Mouse (Mus musculus) midbrain, embryonic 12.5 days (tissue): ENCODE measurements around the gene Ttbk2. TPM values are rescaled to one million over a fixed set of nuclear protein-coding genes. Genes with fewer than 3 reads are reported as not detected.
A peak's percentile ranks its signal among the peaks of the same experiment; 100 is the strongest.

ENCODE experiments used
- ATAC-seq: fragments of 200-750 bp; cut with Nextera tagmentation; 2 replicates; pipeline ENCODE4 v1.8.0; 2017; ENCODE audit warnings: low read depth, moderate TSS enrichment, moderate library complexity; ENCODE audit not compliant: low FRiP score
- H3K27ac ChIP-seq: fragments of 300-500 bp; sonication (generic); replicated peaks from 2 replicates; pipeline ENCODE4 v1.5.1; 2016; ENCODE audit warnings: mild to moderate bottlenecking
- H3K27me3 ChIP-seq: fragments of 300-500 bp; sonication (generic); 2 replicates; pipeline ENCODE4 v1.6.1; 2016; ENCODE audit warnings: mild to moderate bottlenecking
- H3K36me3 ChIP-seq: fragments of 300-500 bp; sonication (generic); 2 replicates; pipeline ENCODE4 v1.6.1; 2016
- H3K4me1 ChIP-seq: fragments of 300-500 bp; sonication (generic); 2 replicates; pipeline ENCODE4 v1.6.1; 2016
- H3K4me2 ChIP-seq: fragments of 300-500 bp; sonication (generic); replicated peaks from 2 replicates; pipeline ENCODE4 v1.6.1; 2016; ENCODE audit warnings: mild to moderate bottlenecking, moderate library complexity
- H3K4me3 ChIP-seq: fragments of 300-500 bp; sonication (generic); 2 replicates; pipeline ENCODE4 v1.5.1; 2016; ENCODE audit warnings: mild to moderate bottlenecking
- H3K9ac ChIP-seq: fragments of 300-500 bp; sonication (generic); replicated peaks from 2 replicates; pipeline ENCODE4 v1.6.1; 2016; ENCODE audit warnings: mild to moderate bottlenecking, moderate library complexity
- H3K9me3 ChIP-seq: fragments of 300-500 bp; sonication (generic); 2 replicates; pipeline ENCODE4 v1.6.1; 2016; ENCODE audit warnings: mild to moderate bottlenecking
- WGBS: fragments of 180-500 bp; shearing (Covaris S2); methylation state at CpG from one replicate; pipeline ENCODE4 v1.1.7; 2016; 5-methylcytosine and 5-hydroxymethylcytosine counted together
- polyA plus RNA-seq: library from polyadenylated mRNA; unstranded; fragments of >200 nt; fragmentation: Nextera tagmentation; extraction: Ambion mirVana; gene quantifications from 2 replicates; pipeline ENCODE4 v1.2.1, GENCODE M21; 2016

Gene Ttbk2
- polyA plus RNA-seq, 1 experiment from 2014 or later = 12.9 TPM

DNA sequence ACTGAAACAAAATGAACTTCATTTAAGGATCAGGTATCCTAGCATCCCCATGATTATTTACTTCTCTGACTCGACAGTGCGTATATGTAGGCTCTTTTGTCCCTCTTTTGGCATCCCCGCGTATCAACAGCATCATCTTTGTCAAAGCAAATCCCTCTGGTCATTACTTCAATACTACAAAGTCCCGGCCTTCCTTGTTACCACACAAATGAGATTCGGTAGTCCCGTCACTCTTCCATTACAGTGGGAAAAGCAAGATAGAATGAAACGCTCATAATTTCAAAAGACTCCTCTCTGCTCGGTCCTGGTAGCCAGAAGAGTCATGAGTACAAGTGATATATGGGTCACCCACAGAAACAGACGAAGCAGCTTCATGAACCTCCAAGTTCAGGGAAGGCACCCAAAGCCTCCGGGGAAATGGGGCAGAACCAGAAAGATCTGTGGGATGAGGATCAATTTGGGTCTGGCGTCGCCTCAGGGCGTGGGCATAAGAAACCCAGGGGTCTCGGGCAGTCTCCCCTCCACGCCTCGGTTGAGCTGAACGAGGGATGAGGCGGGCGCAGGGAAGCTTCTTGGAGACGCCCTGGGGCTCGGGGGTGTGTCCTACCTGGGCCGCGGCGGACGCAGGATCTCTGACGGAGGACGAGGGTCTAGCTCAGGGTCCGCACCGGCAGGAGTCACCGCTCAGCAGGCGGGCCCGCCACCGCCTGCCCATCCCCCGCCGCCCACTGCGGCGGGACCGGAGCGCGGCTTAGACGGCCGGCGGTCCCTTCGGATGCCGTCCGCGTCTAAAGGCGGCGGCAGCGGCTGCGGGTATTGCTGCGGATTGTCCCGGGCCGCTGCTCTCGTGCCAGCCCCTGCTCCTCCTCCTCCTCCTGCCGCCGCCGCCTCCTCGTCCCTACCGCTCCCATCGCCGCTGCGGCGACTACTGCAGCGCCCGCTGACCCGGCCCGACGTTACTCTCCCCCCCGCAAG lies 668 bp downstream of the Ttbk2 start, which contains the start of gene Cdan1:
Gene Cdan1 (minus strand): TSS at position 680 of the 975 bp plus-strand sequence.
- WGBS = under 1% methylated on average over 38 of the region's 71 CpGs
- H3K4me1 ChIP-seq = peaks cover 13% of the 10 kb centered on the region; the same call in 1 of the 2 replicates
- H3K9me3 ChIP-seq = no peaks in the 10 kb centered on the region
- H3K36me3 ChIP-seq = no peaks in the 10 kb centered on the region
- peak within 1 kb of the TSS; percentile 88 for H3K9ac ChIP-seq
- peak; percentile 74 for ATAC-seq
- H3K4me2 ChIP-seq = peak within 1 kb of the TSS; percentile 79
- H3K27me3 ChIP-seq = no peaks in the 10 kb centered on the region
- H3K27ac ChIP-seq = peak within 1 kb of the TSS; percentile 90
- H3K4me3 ChIP-seq = peak within 1 kb of the TSS; percentile 95

- H3K9me3 ChIP-seq = no peaks in the 10 kb centered on the region
- no peak overlapping the region for H3K27ac ChIP-seq
- peaks cover 10% of the 10 kb centered on the region; the same call in 1 of the 2 replicates for H3K4me1 ChIP-seq
- no peak for ATAC-seq
- H3K4me2 ChIP-seq = no peak overlapping the region
- no peak overlapping the region for H3K4me3 ChIP-seq
- no peak overlapping the region for H3K9ac ChIP-seq
- no peaks in the 10 kb centered on the region for H3K27me3 ChIP-seq
- no peaks in the 10 kb centered on the region for H3K36me3 ChIP-seq
- WGBS = 93% methylated on average over 1 of the region's 1 CpGs
Observed at GRCm38 (mm10) chr2:120845280-120845679, 5.1 kb downstream of the Ttbk2 start.

DNA sequence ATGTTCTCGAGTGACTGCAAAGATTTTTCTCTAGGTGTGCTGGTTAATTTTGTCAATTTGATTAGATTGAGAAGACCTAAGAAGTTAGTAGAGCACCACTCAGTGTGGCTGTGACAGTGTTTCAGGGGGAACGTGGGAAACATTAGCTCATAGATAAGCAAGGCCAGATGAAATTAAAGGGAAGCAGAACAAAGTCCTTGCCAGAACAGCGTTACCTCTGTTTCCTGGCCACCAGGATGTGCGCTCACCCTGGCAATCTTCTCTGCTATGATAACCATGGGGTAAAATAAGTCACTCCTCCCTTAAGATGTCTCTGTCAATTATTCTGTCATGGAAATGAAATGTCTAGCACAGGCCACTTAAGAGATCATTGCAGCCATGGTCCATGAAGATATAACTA lies 6.4 kb downstream of the Ttbk2 start:
- Histone ChIP-seq H3K36me3 (no peaks in the 10 kb centered on the region), H3K27me3 (no peaks in the 10 kb centered on the region), H3K27ac (no peak overlapping the region), H3K9ac (no peak overlapping the region), H3K9me3 (no peaks in the 10 kb centered on the region), H3K4me2 (no peak overlapping the region), H3K4me3 (no peak overlapping the region), H3K4me1 (peaks cover 6% of the 10 kb centered on the region; the same call in 1 of the 2 replicates)
- ATAC-seq = no peak
- WGBS = 83% methylated on average over 4 of the region's 4 CpGs

GRCm38 (mm10) chr2:120841211-120841610 lies 9.2 kb downstream of the Ttbk2 start:
- no peak overlapping the region for H3K4me2 ChIP-seq
- no peaks in the 10 kb centered on the region for H3K27me3 ChIP-seq
- peaks cover 5% of the 10 kb centered on the region; the same call in 1 of the 2 replicates for H3K36me3 ChIP-seq
- H3K4me1 ChIP-seq = no peaks in the 10 kb centered on the region
- H3K9me3 ChIP-seq = peaks cover 10% of the 10 kb centered on the region
- H3K27ac ChIP-seq = no peak overlapping the region
- WGBS = 81% methylated on average over 1 of the region's 1 CpGs
- no peak overlapping the region for H3K9ac ChIP-seq
- ATAC-seq = no peak
- H3K4me3 ChIP-seq = no peak overlapping the region

- H3K9ac ChIP-seq = no peak overlapping the region
- H3K9me3 ChIP-seq = peaks cover 17% of the 10 kb centered on the region
- no peak overlapping the region for H3K4me3 ChIP-seq
- WGBS = 93% methylated on average over 4 of the region's 4 CpGs
- no peak overlapping the region for H3K27ac ChIP-seq
- ATAC-seq = no peak
- no peak overlapping the region for H3K4me2 ChIP-seq
- H3K27me3 ChIP-seq = no peaks in the 10 kb centered on the region
- H3K36me3 ChIP-seq = peaks cover 9% of the 10 kb centered on the region; the same call in 1 of the 2 replicates
- H3K4me1 ChIP-seq = no peaks in the 10 kb centered on the region
Observed at GRCm38 (mm10) chr2:120835167-120835566, 15.2 kb downstream of the Ttbk2 start.

- H3K4me1 ChIP-seq = no peaks in the 10 kb centered on the region
- WGBS = 51% methylated on average over 1 of the region's 1 CpGs
- no peak overlapping the region for H3K4me2 ChIP-seq
- no peak overlapping the region for H3K27ac ChIP-seq
- H3K4me3 ChIP-seq = no peak overlapping the region
- no peaks in the 10 kb centered on the region for H3K27me3 ChIP-seq
- ATAC-seq = no peak
- 0 out of 2 replicates have a peak, but pooled peaks cover 5% of the 10 kb centered on the region for H3K36me3 ChIP-seq
- no peak overlapping the region for H3K9ac ChIP-seq
- H3K9me3 ChIP-seq = no peaks in the 10 kb centered on the region
Observed at GRCm38 (mm10) chr2:120826936-120827638, 23.3 kb downstream of the Ttbk2 start.

DNA sequence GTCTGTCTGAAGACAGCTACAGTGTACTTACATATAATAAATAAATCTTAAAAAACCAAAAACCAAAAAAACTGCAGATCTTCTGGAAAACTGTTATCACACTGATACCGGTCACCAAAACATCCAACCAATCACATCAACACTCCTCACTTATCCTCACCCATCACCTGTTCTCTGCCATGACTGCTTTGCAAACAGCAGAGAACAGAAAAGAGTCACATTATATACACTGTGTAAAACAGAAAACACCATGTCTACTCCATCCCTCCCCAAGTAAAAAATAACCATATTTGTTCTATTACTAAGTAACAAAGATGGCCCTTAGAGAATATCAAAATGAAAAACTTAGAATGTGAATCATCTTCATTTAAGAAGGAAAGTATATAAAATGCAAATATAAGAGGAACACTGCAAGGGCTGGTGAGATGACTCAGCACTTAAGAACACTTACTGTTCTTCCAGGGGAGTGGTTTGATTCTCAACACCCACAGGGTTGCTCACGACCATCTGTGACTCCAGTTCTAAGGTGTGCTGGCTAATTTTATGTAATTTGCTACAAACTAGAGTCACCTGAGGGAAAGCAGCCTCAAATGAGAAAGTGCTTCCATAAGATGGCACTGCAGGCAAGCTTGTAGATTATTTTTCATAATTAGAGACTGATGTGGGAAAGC lies 80.0 kb downstream of the Ttbk2 start:
- Histone ChIP-seq H3K27me3 (no peaks in the 10 kb centered on the region), H3K4me1 (no peaks in the 10 kb centered on the region), H3K4me3 (no peak overlapping the region), H3K9me3 (no peaks in the 10 kb centered on the region), H3K36me3 (peaks cover 39% of the 10 kb centered on the region), H3K9ac (no peak overlapping the region), H3K4me2 (no peak overlapping the region), H3K27ac (no peak overlapping the region)
- 95% methylated on average over 2 of the region's 2 CpGs for WGBS
- ATAC-seq = no peak

- no peak overlapping the region for H3K4me2 ChIP-seq
- H3K9ac ChIP-seq = no peak overlapping the region
- no peak overlapping the region for H3K27ac ChIP-seq
- H3K9me3 ChIP-seq = no peaks in the 10 kb centered on the region
- peaks cover 23% of the 10 kb centered on the region for H3K36me3 ChIP-seq
- H3K4me1 ChIP-seq = no peaks in the 10 kb centered on the region
- no peaks in the 10 kb centered on the region for H3K27me3 ChIP-seq
- ATAC-seq = no peak
- H3K4me3 ChIP-seq = no peak overlapping the region
Observed at GRCm38 (mm10) chr2:120761922-120762321, 88.5 kb downstream of the Ttbk2 start.

- H3K9me3 ChIP-seq = no peaks in the 10 kb centered on the region
- no peak overlapping the region for H3K4me2 ChIP-seq
- H3K9ac ChIP-seq = no peak overlapping the region
- 89% methylated on average over 2 of the region's 2 CpGs for WGBS
- no peak overlapping the region for H3K27ac ChIP-seq
- H3K36me3 ChIP-seq = peaks cover 61% of the 10 kb centered on the region
- no peak for ATAC-seq
- no peak overlapping the region for H3K4me3 ChIP-seq
- no peaks in the 10 kb centered on the region for H3K27me3 ChIP-seq
- H3K4me1 ChIP-seq = no peaks in the 10 kb centered on the region
Observed at GRCm38 (mm10) chr2:120748041-120748440, 102.4 kb downstream of the Ttbk2 start.

DNA sequence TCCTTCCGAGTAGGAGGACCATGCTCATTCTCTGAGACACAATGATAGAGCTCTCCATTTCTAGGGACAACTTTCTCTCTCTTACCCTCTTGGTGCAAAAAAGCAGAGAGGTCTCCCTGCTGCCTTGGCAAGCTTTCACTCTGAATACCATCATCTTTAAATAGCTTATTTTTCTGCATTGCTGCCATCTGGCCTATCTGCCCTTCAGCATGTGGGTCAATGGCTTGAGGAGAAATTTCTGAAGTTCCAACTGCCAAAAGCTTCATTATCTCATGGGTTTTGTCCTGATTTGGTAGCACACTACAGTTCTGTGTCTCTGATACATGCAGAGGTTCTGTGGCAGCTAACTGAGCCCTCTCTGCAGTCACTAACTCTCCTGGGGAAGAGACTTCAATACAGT lies 104.9 kb downstream of the Ttbk2 start:
- peaks cover 53% of the 10 kb centered on the region for H3K36me3 ChIP-seq
- H3K4me2 ChIP-seq = no peak overlapping the region
- no peaks in the 10 kb centered on the region for H3K9me3 ChIP-seq
- H3K4me1 ChIP-seq = no peaks in the 10 kb centered on the region
- no peaks in the 10 kb centered on the region for H3K27me3 ChIP-seq
- ATAC-seq = no peak
- 92% methylated on average over 1 of the region's 1 CpGs for WGBS
- no peak overlapping the region for H3K9ac ChIP-seq
- no peak overlapping the region for H3K27ac ChIP-seq
- no peak overlapping the region for H3K4me3 ChIP-seq

GRCm38 (mm10) chr2:120731877-120732530 lies 118.4 kb downstream of the Ttbk2 start:
- H3K4me3 ChIP-seq = peak overlapping the region; percentile 98
- H3K27ac ChIP-seq = peak overlapping the region; percentile 90
- peaks cover 20% of the 10 kb centered on the region for H3K4me1 ChIP-seq
- no peaks in the 10 kb centered on the region for H3K27me3 ChIP-seq
- peak overlapping the region; percentile 95 for H3K4me2 ChIP-seq
- H3K9me3 ChIP-seq = no peaks in the 10 kb centered on the region
- ATAC-seq = no peak
- H3K36me3 ChIP-seq = peaks cover 17% of the 10 kb centered on the region
- peak overlapping the region; percentile 98; the same call in 1 of the 2 replicates for H3K9ac ChIP-seq
- WGBS = 30% methylated on average over 7 of the region's 7 CpGs
